Mouse (Mus musculus): ENCODE data around the gene Ocln.

GRCm38 (mm10) chr13:100493313-100493712, 59.2 kb downstream of the Ocln start:
- no peak for TF ChIP-seq CTCF (IDR thresholded peaks at IDR 0.05; ENCODE audit: low read depth, low read length)
- TF ChIP-seq POLR2A (IDR thresholded peaks at IDR 0.05; ENCODE audit: borderline replicate concordance, low read depth, low read length), result no peak

All from bone marrow macrophage, adult 2 months (primary cell).